Mouse (Mus musculus): ENCODE measurements around the gene D430041D05Rik.

The D430041D05Rik gene

DNA sequence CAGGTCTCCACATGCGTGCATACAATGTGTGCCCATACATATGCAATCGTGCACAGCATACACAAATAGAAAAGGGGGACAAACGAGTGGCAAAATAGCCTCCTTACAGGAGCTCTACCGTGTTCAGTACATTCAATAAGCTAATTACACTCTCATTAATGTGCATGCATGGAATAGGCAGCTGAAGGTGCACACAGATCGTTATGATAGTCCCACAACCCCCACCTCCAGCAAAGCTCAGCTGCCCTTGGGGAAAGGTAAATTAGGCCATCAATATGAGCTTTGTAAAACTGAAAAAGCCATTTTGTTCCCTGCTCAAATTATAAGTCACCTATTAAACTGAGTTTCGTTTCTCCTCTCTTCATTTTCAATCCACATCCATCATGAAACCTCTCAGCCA, 75.0 kb downstream of the D430041D05Rik start:
- DNase-seq, result no peak

DNA sequence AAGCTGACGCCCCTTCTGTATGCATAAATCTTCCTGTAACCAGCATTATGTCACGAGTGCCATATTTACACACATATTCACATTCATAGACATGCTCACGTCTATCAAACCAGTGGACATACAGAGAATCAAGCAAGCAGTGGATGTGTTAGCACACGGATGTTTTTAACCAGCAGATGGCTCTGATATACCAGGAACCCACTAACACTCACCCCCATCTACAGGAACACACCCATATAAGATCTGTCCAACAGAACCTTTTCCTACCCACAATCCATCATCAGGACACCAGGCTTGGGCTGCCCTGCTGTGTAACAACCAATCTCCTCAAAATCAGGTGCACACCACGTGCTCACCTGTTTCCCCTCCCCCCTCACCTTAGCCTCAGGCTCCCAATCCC, 76.9 kb downstream of the D430041D05Rik start:
- no peak for DNase-seq

DNA sequence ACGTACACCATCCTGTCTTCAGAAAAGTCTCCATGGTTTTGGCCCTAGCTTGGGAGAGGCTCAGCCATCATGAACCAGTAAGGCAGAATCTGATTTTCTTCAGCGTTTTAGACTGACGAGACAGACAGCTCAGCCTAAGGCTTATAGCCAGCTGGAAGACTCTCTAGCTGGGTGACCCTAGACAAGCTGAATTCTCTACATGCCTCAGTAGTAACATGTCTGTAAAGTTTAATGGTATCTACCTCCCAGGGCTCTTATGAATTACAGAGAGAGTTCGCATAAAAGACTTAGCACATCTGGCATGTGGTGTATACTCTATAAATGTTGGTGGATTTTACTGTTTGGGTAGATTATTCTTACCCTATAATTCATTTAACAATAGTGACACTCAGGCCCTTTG, 78.1 kb downstream of the D430041D05Rik start:
- DNase-seq, result no peak

DNA sequence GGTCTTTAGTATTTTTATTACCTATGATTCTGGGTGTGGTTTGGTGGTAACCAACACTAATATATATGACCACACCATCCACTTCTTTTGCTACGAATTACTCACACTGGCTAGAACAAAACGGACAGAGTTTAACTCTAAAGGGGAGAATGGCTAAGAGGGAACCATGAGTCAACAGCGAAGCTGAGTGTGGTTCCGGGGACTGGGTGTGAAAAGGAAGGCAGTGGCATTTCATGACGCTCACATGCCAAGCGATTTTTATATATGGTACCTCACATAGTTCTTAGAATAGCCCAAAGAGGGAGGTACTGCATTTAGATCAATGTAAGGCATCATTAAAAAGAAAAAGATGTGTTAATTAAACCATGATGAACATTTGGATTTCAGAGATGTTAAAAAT, 79.6 kb downstream of the D430041D05Rik start:
- no peak for DNase-seq

DNA sequence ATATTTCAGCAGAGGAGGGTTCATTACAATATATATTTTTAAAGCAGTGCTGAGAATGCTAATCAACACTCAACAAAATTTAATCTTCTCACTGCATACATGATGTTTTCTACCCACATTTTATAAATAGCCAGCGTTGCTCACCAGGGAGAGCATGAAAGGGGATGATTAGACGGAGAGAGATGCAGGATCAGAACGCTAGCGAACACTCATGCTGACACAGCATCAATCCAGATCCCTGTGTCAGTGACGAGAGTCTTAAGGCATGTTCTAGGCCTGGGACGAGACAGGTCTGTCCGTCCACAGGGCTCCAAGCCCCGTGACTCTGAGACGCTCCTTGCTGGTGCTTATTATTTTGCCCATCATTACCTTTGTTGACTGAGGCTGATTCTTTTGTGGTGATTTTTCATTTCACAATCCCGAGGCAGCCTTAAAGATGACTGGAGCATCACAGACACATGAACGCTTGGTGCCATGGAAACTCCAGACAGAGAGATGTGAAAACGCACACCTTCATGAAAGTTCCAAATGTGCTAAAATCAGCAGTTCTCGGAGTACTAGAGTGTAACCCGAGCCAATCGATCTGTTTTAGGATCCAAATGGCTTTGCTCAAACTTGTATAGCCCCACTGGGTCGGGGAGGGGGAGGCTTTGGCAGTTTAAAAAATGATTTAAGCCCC, 83.6 kb downstream of the D430041D05Rik start:
- DNase-seq, result no peak

DNA sequence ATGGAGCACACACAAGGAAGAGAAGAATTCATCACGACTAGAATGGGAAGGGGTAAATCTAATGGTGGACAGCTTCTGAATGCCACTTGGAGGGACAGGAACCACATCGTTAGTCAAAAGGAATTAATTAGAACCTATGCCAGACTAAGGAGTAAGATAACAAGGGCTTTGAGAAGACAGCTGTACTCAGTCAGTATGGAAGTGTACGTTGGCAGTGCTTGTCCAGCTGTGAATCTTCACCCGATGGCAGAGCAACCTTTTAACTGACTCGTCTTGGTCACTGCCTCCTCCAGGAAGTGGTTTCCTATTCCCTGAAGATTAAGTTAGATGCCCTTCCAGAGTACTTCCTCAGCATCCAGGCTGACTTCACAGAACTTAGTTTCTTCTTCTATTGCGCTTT, 87.0 kb downstream of the D430041D05Rik start:
- no peak for DNase-seq

- DNase-seq, result no peak
Measured at GRCm38 (mm10) chr2:104323351-104323750, 87.5 kb downstream of the D430041D05Rik start.

DNA sequence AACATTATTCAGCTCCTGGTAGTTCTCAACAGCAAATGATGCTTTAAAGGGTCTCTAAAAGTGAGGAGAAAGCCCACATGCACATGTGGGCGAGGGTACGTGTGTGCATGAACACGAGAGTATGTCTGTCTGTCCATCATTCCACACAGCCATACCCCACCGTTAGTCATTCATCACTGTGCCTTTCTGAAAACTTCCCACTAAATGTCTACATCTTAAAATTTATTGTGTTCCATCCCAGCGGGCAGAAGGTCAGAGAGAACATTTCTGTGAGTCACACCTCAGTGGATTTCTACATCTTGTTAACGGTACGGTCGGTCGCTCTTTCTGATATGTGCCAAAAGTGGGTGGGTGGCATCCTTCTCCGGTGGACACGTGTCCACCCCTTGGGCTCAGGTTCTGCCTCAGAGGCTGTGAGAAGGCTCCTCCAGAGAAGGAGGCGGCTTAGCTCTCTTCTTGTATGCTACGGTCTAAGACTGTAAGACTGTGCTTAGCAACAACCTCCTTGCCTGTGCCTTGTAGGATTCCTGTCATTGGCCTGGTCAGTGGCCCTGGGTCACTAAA, 90.7 kb downstream of the D430041D05Rik start:
- no peak for DNase-seq

GRCm38 (mm10) chr2:104319443-104319842, 91.4 kb downstream of the D430041D05Rik start:
- DNase-seq, result no peak

- no peak for DNase-seq
Measured at GRCm38 (mm10) chr2:104318881-104319280, 91.9 kb downstream of the D430041D05Rik start.

DNA sequence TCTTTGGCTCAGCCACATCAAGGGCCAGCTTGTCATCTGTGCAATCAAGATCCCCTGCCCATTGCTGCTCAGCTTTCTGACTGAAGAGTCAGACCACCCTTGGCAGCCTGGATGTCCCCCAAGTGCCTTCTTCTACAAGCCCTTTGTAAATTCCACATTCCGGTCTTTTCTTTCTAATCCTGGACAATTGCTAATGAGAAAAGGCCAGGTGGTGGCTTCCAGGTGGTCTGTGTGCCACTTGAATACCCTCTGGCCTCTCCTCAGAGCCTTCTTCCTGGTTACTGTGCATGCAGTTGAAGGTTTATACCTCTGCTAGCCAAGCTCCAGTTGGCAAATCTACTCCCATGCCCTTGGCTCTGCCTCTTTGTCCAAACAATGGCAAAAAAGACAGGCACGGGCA, 92.6 kb downstream of the D430041D05Rik start:
- DNase-seq, result no peak

GRCm38 (mm10) chr2:104317631-104318030, 93.2 kb downstream of the D430041D05Rik start:
- no peak for DNase-seq

GRCm38 (mm10) chr2:104316483-104316882, 94.3 kb downstream of the D430041D05Rik start:
- no peak for DNase-seq

DNA sequence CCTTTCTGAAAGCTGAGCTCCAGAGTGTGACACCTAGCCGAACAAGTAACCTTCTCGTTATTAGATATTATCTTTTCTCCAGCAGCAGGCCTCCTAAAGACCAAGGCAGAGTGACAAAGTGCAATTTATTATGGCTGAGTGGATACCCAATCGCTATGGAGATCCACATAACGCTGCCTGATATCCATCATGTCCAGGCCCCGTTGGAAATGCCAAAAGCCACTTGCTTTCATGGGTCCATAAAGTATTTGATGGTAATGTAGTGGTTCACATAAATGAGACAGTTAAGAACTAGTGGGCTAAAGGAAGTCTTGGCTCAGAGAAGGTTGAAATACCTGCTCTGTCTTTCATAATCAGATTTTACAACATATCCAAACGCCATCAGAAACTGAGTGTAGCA, 97.6 kb downstream of the D430041D05Rik start:
- DNase-seq, result no peak

- no peak for DNase-seq
Measured at GRCm38 (mm10) chr2:104307102-104307501, 103.7 kb downstream of the D430041D05Rik start.

DNA sequence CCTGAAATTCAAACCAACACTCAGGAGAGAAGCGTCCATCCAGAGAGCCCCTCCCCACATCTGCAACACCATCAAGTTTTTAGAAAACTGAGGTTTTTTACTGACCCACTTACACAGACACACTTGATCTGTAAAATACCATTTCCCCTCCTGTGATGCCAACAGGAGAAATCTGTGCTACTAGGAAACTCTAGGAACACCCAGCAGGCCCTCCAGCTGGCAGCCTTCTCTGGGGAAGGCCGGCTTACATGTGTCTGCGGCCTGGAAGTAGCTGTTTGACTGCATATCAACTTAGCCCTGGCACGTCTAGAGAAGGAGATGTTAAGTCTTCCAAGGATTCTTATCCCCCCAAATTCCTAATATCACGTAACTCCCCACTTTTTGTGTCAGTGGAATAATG, 105.1 kb downstream of the D430041D05Rik start:
- no peak for DNase-seq

DNA sequence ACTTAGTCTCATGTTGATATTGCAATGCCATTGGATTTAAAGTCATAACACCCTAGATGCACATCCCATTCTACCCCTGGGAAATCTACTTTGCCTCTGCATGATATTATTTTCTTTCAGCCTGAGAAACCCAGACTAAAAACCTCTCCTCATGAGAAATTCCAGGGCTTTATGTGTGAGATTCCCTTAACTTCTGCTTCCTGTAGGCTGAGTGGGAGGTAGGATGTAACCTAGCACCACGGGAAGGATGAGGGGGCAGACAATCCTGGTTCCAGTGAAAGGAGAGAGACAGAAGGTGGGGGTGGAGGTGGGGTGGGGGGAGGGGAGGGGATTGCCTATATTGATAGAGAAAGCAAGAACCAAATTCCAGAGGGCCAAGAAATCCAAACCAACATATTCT, 110.9 kb downstream of the D430041D05Rik start:
- DNase-seq, result no peak

DNA sequence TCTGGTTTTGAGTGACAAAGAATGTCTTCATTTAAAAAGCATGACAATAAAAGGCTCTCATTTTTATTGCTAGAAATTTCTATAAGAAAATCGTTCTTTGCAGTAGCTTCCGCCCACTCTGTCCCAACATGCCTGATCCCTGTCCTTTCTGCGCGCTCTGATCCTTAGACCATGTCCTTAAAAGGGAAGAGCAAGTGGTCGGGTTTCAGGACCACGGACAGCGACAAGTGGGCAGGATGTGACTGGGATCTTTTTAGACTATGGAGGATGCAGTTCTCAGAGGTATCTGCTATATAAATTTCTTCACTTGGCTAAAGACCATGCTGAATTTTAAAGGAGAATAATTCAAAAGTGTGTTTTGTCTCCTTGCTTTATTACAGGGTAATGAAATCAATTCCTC, 111.7 kb downstream of the D430041D05Rik start:
- peak; percentile 59 to 70 for DNase-seq

DNA sequence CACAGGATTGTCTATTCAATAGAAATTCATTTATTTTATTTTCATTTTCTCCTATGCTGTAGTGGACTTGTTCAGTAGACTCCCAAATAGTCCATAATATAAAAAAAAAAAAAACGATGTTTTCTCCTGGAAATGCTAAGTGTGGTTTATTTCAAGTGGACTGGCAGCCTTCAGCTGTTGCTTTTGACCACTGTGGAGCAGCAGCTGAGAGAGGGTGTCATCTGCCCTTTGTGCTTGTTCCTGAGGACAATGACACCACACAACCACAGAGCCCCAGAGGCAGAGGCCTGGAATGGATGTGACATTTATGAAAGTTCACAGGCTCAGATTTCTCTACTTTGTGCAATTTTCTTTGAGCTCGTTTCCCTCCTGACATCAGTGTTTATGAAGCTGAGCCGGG, 124.0 kb downstream of the D430041D05Rik start:
- no peak for DNase-seq

DNA sequence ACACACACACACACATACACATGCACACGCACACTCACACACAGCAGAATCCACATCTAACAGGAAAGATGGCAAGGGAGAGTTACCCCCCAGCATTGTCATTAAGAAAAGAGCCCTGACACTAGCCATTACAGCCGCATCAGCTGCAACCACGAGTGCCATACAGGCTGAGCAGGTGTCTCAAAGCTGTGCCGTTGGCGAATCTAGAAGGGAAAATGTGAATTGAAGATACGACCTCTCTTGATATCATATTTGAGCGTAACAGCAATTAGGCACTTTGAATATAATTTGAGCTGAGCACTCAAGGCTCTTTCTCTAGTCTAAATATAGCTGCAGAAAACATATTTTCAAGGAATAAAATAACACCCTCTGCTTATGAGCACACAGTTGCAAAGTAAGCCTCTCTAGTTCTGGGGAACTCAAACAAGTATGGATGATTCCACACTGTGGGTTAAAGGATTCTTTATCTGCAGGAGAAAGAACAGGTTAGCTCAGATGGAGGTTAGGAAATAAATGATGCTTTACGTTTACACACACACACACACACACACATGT, 127.3 kb downstream of the D430041D05Rik start:
- no peak for DNase-seq

DNA sequence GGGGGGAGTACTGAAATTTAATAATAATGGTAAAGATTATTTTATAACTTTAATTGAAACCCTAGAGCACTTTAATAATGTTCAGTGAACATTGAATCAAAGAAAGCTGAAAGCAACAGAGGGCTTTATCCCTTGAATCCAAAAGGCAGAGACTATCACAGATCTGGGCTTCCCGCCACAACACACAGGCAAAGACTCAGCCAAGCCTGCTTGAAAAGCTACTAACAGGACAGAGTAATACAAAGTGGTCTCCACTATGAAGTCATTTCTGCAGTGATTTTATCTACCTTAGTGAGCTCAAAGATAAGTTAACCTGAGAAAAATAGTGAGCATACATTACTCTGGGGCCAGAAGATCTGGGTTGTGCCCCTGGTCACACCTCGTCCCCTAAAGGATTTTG, 128.0 kb downstream of the D430041D05Rik start:
- no peak for DNase-seq

DNA sequence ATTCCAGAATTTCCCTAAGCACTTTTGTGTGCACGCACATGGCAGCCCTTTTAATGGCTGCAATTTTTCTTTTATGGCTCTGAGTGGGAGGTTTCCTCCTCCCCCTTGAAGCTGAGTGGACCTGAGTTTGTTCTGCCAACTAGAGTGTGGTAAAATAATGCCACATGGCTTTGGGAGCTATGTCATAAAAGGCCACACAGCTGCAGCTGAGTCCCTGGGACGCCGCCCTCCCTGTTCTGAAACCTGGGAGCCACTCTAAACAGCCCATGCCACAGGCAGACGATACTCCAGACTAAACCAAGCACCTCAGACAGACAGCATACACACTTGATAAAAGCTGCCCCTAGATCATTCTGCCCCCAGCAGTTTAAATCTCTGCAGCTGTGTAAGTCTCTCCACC, 143.8 kb downstream of the D430041D05Rik start:
- DNase-seq, result no peak

DNA sequence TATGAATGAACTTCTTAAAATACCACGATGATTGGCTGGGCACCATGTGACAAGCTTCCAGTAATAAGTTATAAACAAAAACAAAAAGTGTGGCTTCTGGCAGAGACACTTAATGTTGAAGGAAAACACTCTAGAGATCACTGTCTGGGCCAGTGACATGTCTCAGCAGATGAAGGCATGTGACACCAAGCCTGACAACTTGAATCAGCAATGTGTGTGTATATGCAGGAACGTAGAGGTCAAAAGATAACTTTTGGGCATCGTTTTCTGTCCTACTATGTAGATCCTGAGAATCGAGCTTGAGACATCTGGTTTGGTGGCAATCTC, 149.1 kb downstream of the D430041D05Rik start:
- no peak for DNase-seq

- DNase-seq, result peak in 1 of 2 experiments; percentile 51
Measured at GRCm38 (mm10) chr2:104260920-104261740, 149.7 kb downstream of the D430041D05Rik start.

Measured in lung, postnatal 4 days (tissue).